Mouse (Mus musculus): ENCODE results near the gene Syt8. TPM values are rescaled to one million over a fixed set of nuclear protein-coding genes. Genes with fewer than 3 reads are reported as not detected.

The Syt8 gene
- polyA plus RNA-seq, 1 experiment from 2014 or later, result 0.66 TPM

DNA sequence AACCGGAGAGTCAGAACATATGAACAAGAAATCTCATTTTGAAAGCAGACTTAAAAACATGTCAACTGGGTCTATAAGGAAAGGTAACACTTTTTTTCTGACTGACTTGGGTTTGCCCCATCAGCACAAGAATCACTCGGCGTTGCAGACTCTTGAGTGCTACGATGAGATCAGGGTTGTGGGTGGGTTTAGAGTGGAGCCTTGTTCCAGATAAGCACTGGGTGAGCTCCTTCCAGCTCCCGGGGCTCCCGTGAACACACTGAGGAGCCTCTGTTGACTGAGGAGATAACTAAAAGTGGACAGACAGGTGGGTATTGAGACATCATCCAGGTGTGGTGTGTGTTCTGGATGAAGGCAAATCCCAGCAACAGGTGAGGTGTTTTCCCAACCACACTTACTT is 21.4 kb upstream of the Syt8 start:
- H3K27me3 ChIP-seq, result no peaks in the 10 kb centered on the region
- no peaks in the 10 kb centered on the region for H3K4me1 ChIP-seq
- H3K27ac ChIP-seq, result no peak overlapping the region
- ATAC-seq (ENCODE audit: insufficient number of reproducible peaks, insufficient read depth, low FRiP score, low TSS enrichment, low read depth), result no peak
- H3K4me2 ChIP-seq, result no peak overlapping the region
- 89% methylated on average over 6 of the region's 6 CpGs for WGBS
- H3K4me3 ChIP-seq, result no peak overlapping the region
- no peaks in the 10 kb centered on the region for H3K36me3 ChIP-seq
- no peaks in the 10 kb centered on the region for H3K9me3 ChIP-seq
- H3K9ac ChIP-seq, result no peak overlapping the region

DNA sequence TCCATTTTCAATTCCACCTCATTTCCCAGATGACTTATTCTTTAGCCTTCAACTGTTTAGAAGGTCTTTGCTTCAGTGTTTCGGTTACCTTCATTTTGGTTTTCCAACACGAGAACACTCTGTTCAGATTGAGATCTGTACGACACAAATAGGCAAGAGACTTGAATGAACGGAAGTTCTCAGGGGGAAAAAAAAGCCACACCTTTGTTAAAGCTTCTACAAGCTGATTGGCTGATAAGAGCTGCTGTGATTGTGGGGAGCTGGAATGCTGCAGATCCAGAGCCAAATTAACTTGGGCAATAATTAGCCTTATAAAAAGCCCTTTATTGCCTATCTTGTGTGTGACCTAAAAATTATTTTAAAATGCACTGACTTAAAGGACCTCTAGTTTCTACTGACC is 19.3 kb upstream of the Syt8 start:
- Histone ChIP-seq H3K27me3 (no peaks in the 10 kb centered on the region), H3K4me1 (no peaks in the 10 kb centered on the region), H3K4me3 (no peak overlapping the region), H3K4me2 (no peak overlapping the region), H3K9me3 (no peaks in the 10 kb centered on the region), H3K9ac (no peak overlapping the region), H3K36me3 (no peaks in the 10 kb centered on the region), H3K27ac (no peak overlapping the region)
- WGBS, result 58% methylated on average over 4 of the region's 4 CpGs
- no peak for ATAC-seq (ENCODE audit: insufficient number of reproducible peaks, insufficient read depth, low FRiP score, low TSS enrichment, low read depth)

DNA sequence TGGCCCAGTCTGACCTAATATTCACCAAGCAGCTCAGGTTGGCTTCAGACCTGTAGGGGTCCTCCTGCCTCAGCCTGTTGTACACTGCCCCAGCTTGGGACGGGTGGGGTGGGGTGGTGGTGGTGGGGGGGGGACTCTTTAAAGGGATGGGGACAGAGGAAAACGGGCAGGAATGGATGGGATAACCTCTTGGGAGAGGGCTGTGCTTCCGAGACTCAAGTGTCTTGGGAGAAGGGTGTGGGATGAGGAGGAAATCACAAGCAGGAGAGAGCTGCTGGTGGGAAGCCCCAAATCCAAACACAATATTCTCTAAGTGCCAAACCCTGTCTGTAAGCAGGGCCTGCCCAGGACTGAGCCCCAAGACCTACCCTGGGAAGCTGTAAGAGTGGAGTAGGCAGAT is 18.4 kb upstream of the Syt8 start:
- H3K27me3 ChIP-seq, result no peaks in the 10 kb centered on the region
- no peak overlapping the region for H3K9ac ChIP-seq
- no peaks in the 10 kb centered on the region for H3K9me3 ChIP-seq
- no peak overlapping the region for H3K4me2 ChIP-seq
- no peaks in the 10 kb centered on the region for H3K4me1 ChIP-seq
- H3K27ac ChIP-seq, result no peak overlapping the region
- no peak overlapping the region for H3K4me3 ChIP-seq
- WGBS, result 65% methylated on average over 3 of the region's 3 CpGs
- no peak for ATAC-seq (ENCODE audit: insufficient number of reproducible peaks, insufficient read depth, low FRiP score, low TSS enrichment, low read depth)
- no peaks in the 10 kb centered on the region for H3K36me3 ChIP-seq

DNA sequence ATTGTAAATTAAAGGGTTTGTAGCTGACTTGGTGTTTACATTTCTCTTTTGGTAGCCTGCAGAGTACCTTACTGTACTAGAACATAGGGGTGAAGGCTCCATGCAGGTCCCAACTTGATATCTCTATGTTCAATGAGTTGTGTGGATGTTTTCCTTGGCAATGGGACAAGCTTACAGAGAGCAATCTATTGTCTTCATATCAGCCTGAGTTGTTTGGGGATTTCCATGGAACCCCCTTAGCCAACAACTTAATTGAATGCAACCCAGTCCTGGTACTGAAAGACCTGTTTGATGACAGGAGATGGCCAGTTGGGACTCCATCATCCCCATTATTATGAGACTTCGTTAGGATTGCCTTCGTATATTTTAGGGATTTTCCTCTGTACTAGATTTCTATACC is 16.6 kb upstream of the Syt8 start:
- WGBS, result 89% methylated on average over 2 of the region's 2 CpGs

DNA sequence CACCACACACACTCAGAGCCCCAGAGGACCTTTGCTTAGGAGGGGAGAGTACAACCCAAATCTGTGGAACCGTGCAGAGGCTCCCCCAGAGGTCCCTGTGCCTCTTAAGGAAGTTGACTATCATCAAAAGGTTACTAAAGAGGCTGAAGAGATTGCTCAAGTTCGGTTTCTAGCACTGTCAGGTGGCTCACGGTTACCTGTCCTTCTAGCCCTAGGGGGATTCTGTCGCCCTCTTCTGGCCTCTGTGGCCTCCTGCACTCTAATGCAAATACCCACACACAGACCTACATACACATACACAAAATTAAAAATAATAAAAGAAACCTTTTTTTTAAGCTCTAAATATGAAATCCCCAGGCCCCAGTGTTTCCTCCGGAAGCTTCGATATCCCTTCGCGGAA is 16.0 kb upstream of the Syt8 start:
- Histone ChIP-seq H3K9me3 (no peaks in the 10 kb centered on the region), H3K9ac (no peak overlapping the region), H3K27me3 (no peaks in the 10 kb centered on the region), H3K36me3 (no peaks in the 10 kb centered on the region), H3K4me3 (no peak overlapping the region), H3K4me2 (no peak overlapping the region), H3K4me1 (no peaks in the 10 kb centered on the region), H3K27ac (no peak overlapping the region)
- 88% methylated on average over 8 of the region's 8 CpGs for WGBS
- no peak for ATAC-seq (ENCODE audit: insufficient number of reproducible peaks, insufficient read depth, low FRiP score, low TSS enrichment, low read depth)

More for the DNA sequence above, 16.6 kb upstream of the Syt8 start:
- no peaks in the 10 kb centered on the region for H3K27me3 ChIP-seq
- no peaks in the 10 kb centered on the region for H3K9me3 ChIP-seq
- no peak for ATAC-seq (ENCODE audit: insufficient number of reproducible peaks, insufficient read depth, low FRiP score, low TSS enrichment, low read depth)
- H3K27ac ChIP-seq, result no peak overlapping the region
- H3K4me3 ChIP-seq, result no peak overlapping the region
- H3K4me2 ChIP-seq, result no peak overlapping the region
- no peak overlapping the region for H3K9ac ChIP-seq
- H3K36me3 ChIP-seq, result no peaks in the 10 kb centered on the region
- no peaks in the 10 kb centered on the region for H3K4me1 ChIP-seq

DNA sequence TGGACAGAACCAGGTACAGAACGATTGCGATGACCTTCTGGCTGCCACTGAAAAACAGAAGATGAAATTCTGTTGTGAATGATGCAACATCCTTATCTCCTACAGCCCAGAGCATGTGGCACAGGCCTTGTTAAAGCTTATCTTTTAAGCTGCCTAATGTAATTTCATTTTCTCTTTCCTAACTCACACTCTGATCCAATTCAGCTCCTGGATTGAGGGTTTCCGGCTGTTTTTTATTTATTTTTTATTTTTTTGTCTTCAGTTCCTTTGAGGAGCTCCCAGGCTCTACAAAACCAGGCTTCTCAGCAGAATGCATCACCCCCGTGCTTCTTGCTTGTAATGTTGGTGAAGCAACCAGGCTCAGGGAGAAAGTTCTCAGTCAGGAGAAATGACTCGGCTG is 14.8 kb upstream of the Syt8 start:
- Histone ChIP-seq H3K27ac (no peak overlapping the region), H3K4me3 (no peak overlapping the region), H3K36me3 (no peaks in the 10 kb centered on the region), H3K4me1 (no peaks in the 10 kb centered on the region), H3K9me3 (no peaks in the 10 kb centered on the region), H3K9ac (no peak overlapping the region), H3K27me3 (no peaks in the 10 kb centered on the region), H3K4me2 (no peak overlapping the region)
- WGBS, result 82% methylated on average over 5 of the region's 5 CpGs
- ATAC-seq (ENCODE audit: insufficient number of reproducible peaks, insufficient read depth, low FRiP score, low TSS enrichment, low read depth), result no peak

DNA sequence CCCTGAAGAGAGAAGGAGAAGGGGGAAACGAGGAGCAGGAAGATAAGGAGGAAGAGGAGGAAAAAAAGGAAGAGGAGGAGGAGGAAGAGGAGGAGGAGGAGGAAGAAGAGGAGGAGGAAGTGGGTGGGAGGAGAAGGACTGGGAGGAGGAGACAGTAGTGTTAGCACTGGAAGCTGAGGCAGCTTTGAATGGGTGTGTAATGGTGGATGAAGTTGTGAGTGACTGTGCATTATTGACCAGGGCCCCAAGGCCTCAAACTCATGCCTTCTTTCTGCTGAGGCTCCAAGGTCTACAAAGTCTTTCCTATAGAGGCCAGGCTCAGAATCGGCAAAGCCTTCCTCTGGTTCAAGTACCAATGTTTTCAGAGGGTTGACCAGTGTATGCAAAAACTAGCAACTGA is 12.8 kb upstream of the Syt8 start:
- no peaks in the 10 kb centered on the region for H3K4me1 ChIP-seq
- 67% methylated on average over 2 of the region's 2 CpGs for WGBS
- H3K4me3 ChIP-seq, result no peak overlapping the region
- no peaks in the 10 kb centered on the region for H3K9me3 ChIP-seq
- no peak for ATAC-seq (ENCODE audit: insufficient number of reproducible peaks, insufficient read depth, low FRiP score, low TSS enrichment, low read depth)
- no peak overlapping the region for H3K9ac ChIP-seq
- H3K27me3 ChIP-seq, result no peaks in the 10 kb centered on the region
- H3K27ac ChIP-seq, result no peak overlapping the region
- no peaks in the 10 kb centered on the region for H3K36me3 ChIP-seq
- no peak overlapping the region for H3K4me2 ChIP-seq

DNA sequence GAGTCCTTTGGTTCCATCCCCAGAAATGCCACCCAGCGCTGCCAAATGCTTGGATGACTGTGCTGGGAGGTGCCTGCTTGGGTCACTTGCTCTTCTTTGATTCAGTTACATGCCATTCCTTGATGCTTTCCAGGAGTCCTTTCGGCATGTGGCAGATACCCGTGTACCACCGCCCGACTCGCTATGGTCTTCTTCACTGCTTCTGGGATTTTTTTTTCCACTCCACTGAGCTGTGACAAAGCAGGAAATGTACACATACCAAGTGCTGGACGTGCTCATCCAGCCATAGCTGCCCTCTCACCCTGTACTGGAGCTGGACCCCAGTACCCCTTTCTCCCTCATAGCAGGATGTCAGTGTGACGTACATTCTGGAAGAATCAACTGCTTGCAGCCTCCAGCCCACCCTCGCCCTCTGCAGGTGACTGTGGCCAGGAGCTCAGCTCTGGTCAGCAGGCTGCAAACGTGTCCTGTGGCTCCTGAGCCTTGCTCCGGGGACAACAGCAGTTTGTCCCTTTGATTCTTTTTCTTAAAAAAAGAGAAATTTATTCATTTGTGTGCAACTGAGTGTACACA is 8.9 kb upstream of the Syt8 start:
- no peak for ATAC-seq (ENCODE audit: insufficient number of reproducible peaks, insufficient read depth, low FRiP score, low TSS enrichment, low read depth)
- H3K4me1 ChIP-seq, result peaks cover 28% of the 10 kb centered on the region
- no peak overlapping the region for H3K9ac ChIP-seq
- H3K9me3 ChIP-seq, result no peaks in the 10 kb centered on the region
- no peak overlapping the region for H3K27ac ChIP-seq
- no peak overlapping the region for H3K4me2 ChIP-seq
- H3K36me3 ChIP-seq, result no peaks in the 10 kb centered on the region
- WGBS, result 59% methylated on average over 11 of the region's 11 CpGs
- H3K27me3 ChIP-seq, result no peaks in the 10 kb centered on the region
- H3K4me3 ChIP-seq, result no peak overlapping the region

DNA sequence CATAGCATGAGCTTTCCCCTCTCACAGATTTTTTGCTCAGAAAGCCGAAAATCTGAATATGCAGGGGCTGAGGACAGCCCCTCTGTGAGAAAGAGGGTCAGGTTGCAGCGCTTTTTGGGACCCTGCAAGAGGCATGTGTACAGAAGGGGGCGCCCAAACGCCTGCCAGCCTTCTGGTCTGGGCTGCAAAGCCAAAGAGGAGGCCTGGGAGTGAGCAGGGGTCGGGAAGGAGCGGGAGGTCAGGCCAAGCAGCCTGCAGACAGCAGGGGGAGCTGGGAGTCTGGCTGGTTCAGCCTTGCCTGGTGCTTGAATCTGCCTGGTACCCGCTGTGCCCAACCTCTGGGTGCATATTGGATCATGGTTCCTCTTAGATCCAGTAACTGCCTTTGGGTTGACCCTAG is 6.4 kb upstream of the Syt8 start:
- ATAC-seq (ENCODE audit: insufficient number of reproducible peaks, insufficient read depth, low FRiP score, low TSS enrichment, low read depth), result no peak
- Histone ChIP-seq H3K9me3 (no peaks in the 10 kb centered on the region), H3K27me3 (no peaks in the 10 kb centered on the region), H3K9ac (no peak overlapping the region), H3K4me1 (peaks cover 38% of the 10 kb centered on the region), H3K27ac (peak overlapping the region; percentile 48; the same call in 1 of the 2 replicates), H3K36me3 (no peaks in the 10 kb centered on the region), H3K4me2 (no peak overlapping the region), H3K4me3 (no peak overlapping the region)
- whole genome bisulfite sequencing, result 6% methylated on average over 7 of the region's 7 CpGs

DNA sequence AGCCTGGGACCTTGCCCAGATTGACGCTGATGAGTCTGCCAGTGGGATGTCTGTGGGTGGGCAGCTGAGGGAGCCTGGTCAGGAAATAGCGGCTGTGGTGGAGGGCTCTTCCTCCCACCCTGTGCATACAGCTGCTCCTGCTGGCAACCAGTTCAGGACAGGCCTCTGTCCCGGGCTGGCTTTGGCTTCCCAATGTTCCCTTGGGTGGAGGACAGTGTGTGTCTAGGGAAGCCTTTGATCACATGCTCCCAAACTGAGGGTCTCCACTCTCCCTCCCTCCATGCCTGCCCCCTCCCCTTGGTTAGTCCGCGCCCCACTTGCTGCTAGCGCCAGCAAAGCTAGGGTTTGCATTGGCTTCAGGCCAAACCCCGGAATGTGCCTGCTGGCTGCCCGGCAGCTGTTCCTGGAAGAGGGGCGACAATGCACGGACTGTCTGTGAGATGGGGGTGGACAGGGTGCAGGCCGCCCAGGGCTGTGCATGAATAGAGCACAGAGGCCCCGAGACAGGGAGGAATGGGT is 4.4 kb upstream of the Syt8 start:
- H3K27me3 ChIP-seq, result no peaks in the 10 kb centered on the region
- H3K27ac ChIP-seq, result peak overlapping the region; percentile 86
- peak overlapping the region; percentile 41; the same call in 1 of the 2 replicates for H3K9ac ChIP-seq
- peak overlapping the region; percentile 30 for H3K4me2 ChIP-seq
- H3K4me3 ChIP-seq, result no peak overlapping the region
- ATAC-seq (ENCODE audit: insufficient number of reproducible peaks, insufficient read depth, low FRiP score, low TSS enrichment, low read depth), result peak; percentile 75
- 29% methylated on average over 12 of the region's 12 CpGs for WGBS
- peaks cover 56% of the 10 kb centered on the region for H3K4me1 ChIP-seq
- no peaks in the 10 kb centered on the region for H3K9me3 ChIP-seq
- H3K36me3 ChIP-seq, result no peaks in the 10 kb centered on the region

DNA sequence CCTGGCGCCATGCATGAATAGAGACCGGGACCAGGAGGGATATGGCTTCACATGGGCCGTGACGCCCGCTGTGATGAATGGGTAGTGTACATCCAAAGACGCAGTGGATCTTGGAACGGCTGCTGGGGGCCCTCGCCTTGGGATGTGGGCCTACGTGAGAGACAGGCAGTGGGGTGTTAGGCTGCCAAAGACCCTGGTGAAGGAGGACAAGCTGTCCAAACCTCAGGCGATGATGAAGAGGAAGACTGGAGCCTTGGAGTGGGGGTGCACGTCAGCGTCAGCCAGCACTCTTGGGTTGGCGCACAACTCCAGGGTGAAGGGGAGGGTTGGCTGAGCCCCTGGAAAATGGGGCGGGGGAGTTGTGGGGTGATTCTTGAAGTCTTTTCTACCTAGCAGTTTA is 3.5 kb upstream of the Syt8 start:
- Histone ChIP-seq H3K9me3 (no peaks in the 10 kb centered on the region), H3K27ac (peak overlapping the region; percentile 86), H3K4me3 (no peak overlapping the region), H3K36me3 (no peaks in the 10 kb centered on the region), H3K4me2 (no peak overlapping the region), H3K9ac (no peak overlapping the region), H3K27me3 (no peaks in the 10 kb centered on the region), H3K4me1 (peaks cover 59% of the 10 kb centered on the region)
- WGBS, result 93% methylated on average over 14 of the region's 14 CpGs
- ATAC-seq (ENCODE audit: insufficient number of reproducible peaks, insufficient read depth, low FRiP score, low TSS enrichment, low read depth), result no peak

DNA sequence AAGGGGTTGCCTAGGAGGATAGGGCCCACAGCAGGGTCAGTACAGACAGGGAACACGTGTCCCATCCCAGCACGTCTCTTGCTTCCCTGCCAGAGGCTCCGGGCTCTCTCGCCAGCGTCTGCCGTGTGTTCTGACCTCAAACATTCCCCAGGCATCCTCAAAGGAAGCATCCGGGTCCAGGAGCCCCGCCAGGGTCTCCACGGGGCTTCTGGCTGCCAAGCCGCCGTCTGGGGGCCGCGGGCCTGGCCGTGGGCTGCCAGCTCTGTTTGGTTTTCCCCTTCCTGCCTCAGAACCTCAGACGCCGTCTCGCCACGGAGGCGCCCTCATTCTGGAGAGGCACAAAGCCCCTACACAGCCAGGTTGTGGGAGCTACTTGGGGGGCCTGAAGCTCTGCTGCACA is 1.0 kb upstream of the Syt8 start:
- H3K27me3 ChIP-seq, result no peaks in the 10 kb centered on the region
- 33% methylated on average over 19 of the region's 19 CpGs for WGBS
- H3K9ac ChIP-seq, result peak overlapping the region; percentile 58
- no peak overlapping the region for H3K4me3 ChIP-seq
- ATAC-seq (ENCODE audit: insufficient number of reproducible peaks, insufficient read depth, low FRiP score, low TSS enrichment, low read depth), result no peak
- H3K27ac ChIP-seq, result peak overlapping the region; percentile 75
- no peak overlapping the region for H3K4me2 ChIP-seq
- H3K9me3 ChIP-seq, result no peaks in the 10 kb centered on the region
- peaks cover 62% of the 10 kb centered on the region for H3K4me1 ChIP-seq
- H3K36me3 ChIP-seq, result no peaks in the 10 kb centered on the region

Data from embryonic facial prominence, embryonic 13.5 days (tissue).